Mouse (Mus musculus): Measurements from ENCODE around the gene Pnpla6. TPM values are rescaled to one million over a fixed set of nuclear protein-coding genes. Genes with fewer than 3 reads are reported as not detected.

Pnpla6 gene
- polyA plus RNA-seq, 1 experiment: 88.6 TPM

DNA sequence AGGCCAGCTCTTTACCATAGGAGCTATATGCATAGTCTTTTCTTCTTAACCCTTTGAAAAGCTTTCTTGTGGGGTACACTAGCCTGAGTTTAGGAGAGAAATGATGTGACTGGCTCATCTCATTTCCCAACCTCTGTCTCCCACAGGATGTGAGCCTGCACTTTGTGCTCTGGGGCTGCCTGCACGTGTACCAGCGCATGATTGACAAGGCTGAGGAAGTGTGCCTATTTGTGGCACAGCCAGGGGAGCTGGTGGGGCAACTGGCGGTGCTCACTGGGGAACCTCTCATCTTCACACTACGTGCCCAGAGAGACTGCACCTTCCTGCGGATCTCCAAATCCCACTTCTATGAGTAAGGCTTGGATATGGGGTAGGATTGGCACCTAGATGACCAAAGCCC is 15.6 kb downstream of the Pnpla6 start:
- peaks cover 44% of the 10 kb centered on the region for H3K36me3 ChIP-seq (ENCODE audit: control insufficient read depth, insufficient read depth, low read length)
- H3K4me3 ChIP-seq (ENCODE audit: low read depth, low read length): no peak overlapping the region
- TF ChIP-seq CTCF (IDR thresholded peaks at IDR 0.05; ENCODE audit: extremely low read depth, insufficient read length, insufficient replicate concordance, low read depth, low read length) (no peak), POLR2A (IDR thresholded peaks at IDR 0.05; ENCODE audit: low read depth, low read length) (no peak)
- H3K27me3 ChIP-seq (ENCODE audit: control insufficient read depth, insufficient read depth, low read length): no peaks in the 10 kb centered on the region
- H3K27ac ChIP-seq (ENCODE audit: insufficient read depth, low read depth, low read length): no peak overlapping the region
- H3K4me1 ChIP-seq (ENCODE audit: control insufficient read depth, insufficient read depth, insufficient read length, low read length): no peaks in the 10 kb centered on the region
- WGBS: 93% methylated on average over 5 of the region's 5 CpGs

DNA sequence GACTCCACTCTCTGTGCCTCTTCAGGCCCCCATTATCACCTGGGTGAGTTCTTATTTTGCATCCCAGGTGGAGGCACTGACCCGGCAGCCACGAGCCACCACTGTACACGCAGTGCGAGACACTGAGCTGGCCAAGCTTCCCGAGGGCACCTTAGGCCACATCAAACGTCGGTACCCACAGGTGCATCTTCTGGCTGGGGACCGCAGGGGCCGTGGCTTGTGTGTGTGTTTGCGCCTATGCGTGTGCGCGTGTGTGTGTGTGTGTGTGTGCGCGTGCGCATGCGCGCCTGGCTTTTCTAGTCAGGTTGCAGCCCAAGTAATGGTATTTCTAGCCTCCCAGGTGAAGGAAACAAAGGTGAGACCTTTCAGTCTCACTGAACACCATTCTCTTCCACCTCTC is 16.8 kb downstream of the Pnpla6 start:
- 95% methylated on average over 18 of the region's 18 CpGs for WGBS
- H3K36me3 ChIP-seq (ENCODE audit: control insufficient read depth, insufficient read depth, low read length): peaks cover 42% of the 10 kb centered on the region

DNA sequence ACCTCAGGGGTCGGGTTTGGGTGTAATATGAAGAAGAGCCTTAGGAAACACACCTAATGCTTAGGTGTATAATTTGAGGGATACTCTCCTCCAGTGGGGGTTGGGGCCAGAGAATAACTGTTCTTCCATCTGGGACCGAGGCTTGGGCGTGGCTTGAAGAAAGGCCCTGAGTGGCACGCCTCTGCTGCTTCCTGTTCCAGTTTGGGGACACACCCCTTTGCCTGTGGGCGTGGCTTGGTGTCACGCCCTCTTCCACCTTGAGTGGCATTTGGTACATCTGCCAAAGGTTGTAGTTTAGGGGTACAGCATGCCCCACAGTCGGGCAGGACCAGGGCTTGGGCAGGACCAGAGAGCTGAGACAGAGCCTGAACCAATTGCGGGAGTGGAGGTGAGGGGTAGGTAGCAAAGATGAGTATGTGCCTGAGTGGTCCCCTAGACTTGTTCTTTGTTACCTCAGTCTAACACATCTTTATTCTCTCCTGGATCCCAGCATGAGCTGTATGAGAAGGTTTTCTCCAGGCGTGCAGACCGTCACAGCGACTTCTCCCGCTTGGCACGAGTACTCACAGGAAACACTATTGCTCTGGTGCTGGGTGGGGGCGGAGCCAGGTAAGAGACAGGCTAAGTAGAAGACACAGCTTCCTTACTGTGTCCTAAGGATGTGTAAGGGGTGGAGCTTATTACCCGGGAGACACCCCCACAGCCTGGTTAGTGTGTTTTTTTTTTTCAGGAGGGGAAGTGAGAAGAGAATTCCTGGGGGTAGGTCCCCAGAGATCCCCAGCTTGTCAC is 21.1 kb downstream of the Pnpla6 start:
- H3K36me3 ChIP-seq (ENCODE audit: control insufficient read depth, insufficient read depth, low read length): peaks cover 53% of the 10 kb centered on the region
- 62% methylated on average over 15 of the region's 15 CpGs for WGBS
- no peak overlapping the region for H3K27ac ChIP-seq (ENCODE audit: insufficient read depth, low read depth, low read length)
- peaks cover 8% of the 10 kb centered on the region for H3K4me1 ChIP-seq (ENCODE audit: control insufficient read depth, insufficient read depth, insufficient read length, low read length)
- H3K4me3 ChIP-seq (ENCODE audit: low read depth, low read length): no peak overlapping the region
- TF ChIP-seq CTCF (IDR thresholded peaks at IDR 0.05; ENCODE audit: extremely low read depth, insufficient read length, insufficient replicate concordance, low read depth, low read length) (no peak), POLR2A (IDR thresholded peaks at IDR 0.05; ENCODE audit: low read depth, low read length) (no peak)
- H3K27me3 ChIP-seq (ENCODE audit: control insufficient read depth, insufficient read depth, low read length): no peaks in the 10 kb centered on the region

More for the DNA sequence above, 16.8 kb downstream of the Pnpla6 start:
- H3K27me3 ChIP-seq (ENCODE audit: control insufficient read depth, insufficient read depth, low read length): no peaks in the 10 kb centered on the region
- no peak overlapping the region for H3K4me3 ChIP-seq (ENCODE audit: low read depth, low read length)
- TF ChIP-seq CTCF (IDR thresholded peaks at IDR 0.05; ENCODE audit: extremely low read depth, insufficient read length, insufficient replicate concordance, low read depth, low read length) (no peak), POLR2A (IDR thresholded peaks at IDR 0.05; ENCODE audit: low read depth, low read length) (no peak)
- peaks cover 8% of the 10 kb centered on the region; the same call in 1 of the 2 replicates for H3K4me1 ChIP-seq (ENCODE audit: control insufficient read depth, insufficient read depth, insufficient read length, low read length)
- no peak overlapping the region for H3K27ac ChIP-seq (ENCODE audit: insufficient read depth, low read depth, low read length)

DNA sequence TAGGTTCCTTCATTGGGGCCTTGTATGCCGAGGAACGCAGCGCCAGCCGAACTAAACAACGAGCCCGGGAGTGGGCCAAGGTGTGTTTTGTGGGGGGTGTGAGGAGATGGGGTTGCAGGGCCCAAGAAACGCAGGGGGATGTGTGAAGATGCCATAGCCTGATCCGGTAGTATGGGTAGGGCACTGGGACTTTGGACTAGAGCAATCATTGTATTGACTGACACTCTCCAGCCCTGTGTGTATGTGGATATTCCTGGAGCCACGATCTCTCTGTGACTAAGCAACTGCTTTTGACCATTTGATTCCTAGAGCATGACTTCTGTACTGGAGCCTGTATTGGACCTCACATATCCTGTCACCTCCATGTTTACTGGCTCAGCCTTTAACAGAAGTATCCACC is 21.8 kb downstream of the Pnpla6 start:
- Histone ChIP-seq H3K36me3 (ENCODE audit: control insufficient read depth, insufficient read depth, low read length) (peaks cover 50% of the 10 kb centered on the region), H3K27me3 (ENCODE audit: control insufficient read depth, insufficient read depth, low read length) (no peaks in the 10 kb centered on the region), H3K4me1 (ENCODE audit: control insufficient read depth, insufficient read depth, insufficient read length, low read length) (peaks cover 8% of the 10 kb centered on the region), H3K4me3 (ENCODE audit: low read depth, low read length) (no peak overlapping the region), H3K27ac (ENCODE audit: insufficient read depth, low read depth, low read length) (no peak overlapping the region)
- TF ChIP-seq CTCF (IDR thresholded peaks at IDR 0.05; ENCODE audit: extremely low read depth, insufficient read length, insufficient replicate concordance, low read depth, low read length): no peak
- no peak for TF ChIP-seq POLR2A (IDR thresholded peaks at IDR 0.05; ENCODE audit: low read depth, low read length)
- 74% methylated on average over 9 of the region's 9 CpGs for WGBS

- Histone ChIP-seq H3K4me1 (ENCODE audit: control insufficient read depth, insufficient read depth, insufficient read length, low read length) (peaks cover 8% of the 10 kb centered on the region), H3K4me3 (ENCODE audit: low read depth, low read length) (no peak overlapping the region), H3K27me3 (ENCODE audit: control insufficient read depth, insufficient read depth, low read length) (no peaks in the 10 kb centered on the region), H3K36me3 (ENCODE audit: control insufficient read depth, insufficient read depth, low read length) (peaks cover 48% of the 10 kb centered on the region), H3K27ac (ENCODE audit: insufficient read depth, low read depth, low read length) (no peak overlapping the region)
- WGBS: 96% methylated on average over 26 of the region's 26 CpGs
- no peak for TF ChIP-seq POLR2A (IDR thresholded peaks at IDR 0.05; ENCODE audit: low read depth, low read length)
Observed at GRCm38 (mm10) chr8:3537666-3538065, 22.5 kb downstream of the Pnpla6 start.

- H3K27ac ChIP-seq (ENCODE audit: insufficient read depth, low read depth, low read length): no peak overlapping the region
- 83% methylated on average over 7 of the region's 7 CpGs for WGBS
- H3K4me3 ChIP-seq (ENCODE audit: low read depth, low read length): no peak overlapping the region
- no peak for TF ChIP-seq CTCF (IDR thresholded peaks at IDR 0.05; ENCODE audit: extremely low read depth, insufficient read length, insufficient replicate concordance, low read depth, low read length)
- H3K36me3 ChIP-seq (ENCODE audit: control insufficient read depth, insufficient read depth, low read length): peaks cover 61% of the 10 kb centered on the region
- peaks cover 8% of the 10 kb centered on the region for H3K4me1 ChIP-seq (ENCODE audit: control insufficient read depth, insufficient read depth, insufficient read length, low read length)
- no peaks in the 10 kb centered on the region for H3K27me3 ChIP-seq (ENCODE audit: control insufficient read depth, insufficient read depth, low read length)
Observed at GRCm38 (mm10) chr8:3539146-3539545, 24.0 kb downstream of the Pnpla6 start.

- H3K27me3 ChIP-seq (ENCODE audit: control insufficient read depth, insufficient read depth, low read length): no peaks in the 10 kb centered on the region
- no peak overlapping the region for H3K4me3 ChIP-seq (ENCODE audit: low read depth, low read length)
- H3K36me3 ChIP-seq (ENCODE audit: control insufficient read depth, insufficient read depth, low read length): peaks cover 69% of the 10 kb centered on the region
- TF ChIP-seq POLR2A (IDR thresholded peaks at IDR 0.05; ENCODE audit: low read depth, low read length) (no peak), CTCF (IDR thresholded peaks at IDR 0.05; ENCODE audit: extremely low read depth, insufficient read length, insufficient replicate concordance, low read depth, low read length) (no peak)
- 96% methylated on average over 4 of the region's 4 CpGs for WGBS
- peaks cover 8% of the 10 kb centered on the region for H3K4me1 ChIP-seq (ENCODE audit: control insufficient read depth, insufficient read depth, insufficient read length, low read length)
- no peak overlapping the region for H3K27ac ChIP-seq (ENCODE audit: insufficient read depth, low read depth, low read length)
Observed at GRCm38 (mm10) chr8:3540076-3540475, 24.9 kb downstream of the Pnpla6 start.
